Mouse (Mus musculus) heart, embryonic 14.5 days (tissue): ENCODE results near the gene Kat5. TPM values are rescaled to one million over a fixed set of nuclear protein-coding genes. Genes with fewer than 3 reads are reported as not detected.
A peak's percentile ranks its signal among the peaks of the same experiment; 100 is the strongest.

Experiments used
- ATAC-seq: fragments of 200-750 bp; cut with Nextera tagmentation; 2 replicates; pipeline ENCODE4 v1.8.0; 2017; ENCODE audit warnings: low read depth, moderate TSS enrichment; ENCODE audit not compliant: insufficient number of reproducible peaks, insufficient read depth, low FRiP score
- H3K27ac ChIP-seq, 2 experiments: fragments of 200-500 bp in 1 of 2; fragments of 300-500 bp in 1 of 2; sonication (generic) in 1 of 2; replicated peaks in 1 of 2; 2 replicates each; pipeline ENCODE4 v1.5.1; 2012 to 2014; ENCODE audit warnings: low read depth in 2 of 2, low read length in 2 of 2, control low read depth in 1 of 2, mild to moderate bottlenecking in 1 of 2, mixed read lengths in 1 of 2; ENCODE audit not compliant: control insufficient read depth in 1 of 2, insufficient read depth in 1 of 2
- H3K27me3 ChIP-seq: fragments of 300-500 bp; sonication (generic); 2 replicates; pipeline ENCODE4 v1.6.1; 2014; ENCODE audit warnings: mild to moderate bottlenecking, low read length, control low read depth; ENCODE audit not compliant: control insufficient read depth, insufficient read depth
- H3K36me3 ChIP-seq: fragments of 300-500 bp; sonication (generic); 2 replicates; pipeline ENCODE4 v1.6.1; 2014; ENCODE audit warnings: mild to moderate bottlenecking, control low read depth, low read length, mixed read lengths; ENCODE audit not compliant: control insufficient read depth, insufficient read depth
- H3K4me1 ChIP-seq, 2 experiments: fragments of 200-500 bp in 1 of 2; fragments of 300-500 bp in 1 of 2; sonication (generic) in 1 of 2; 2 replicates each; pipeline ENCODE4 v1.6.1; 2012 to 2014; ENCODE audit warnings: low read length in 2 of 2, control low read depth in 1 of 2, mixed read lengths in 1 of 2; ENCODE audit not compliant: control insufficient read depth in 2 of 2, insufficient read depth in 2 of 2
- H3K4me2 ChIP-seq: fragments of 300-500 bp; sonication (generic); 2 replicates; pipeline ENCODE4 v1.6.1; 2014; ENCODE audit warnings: mild to moderate bottlenecking, low read length
- H3K4me3 ChIP-seq, 2 experiments: fragments of 200-500 bp in 1 of 2; fragments of 300-500 bp in 1 of 2; sonication (generic) in 1 of 2; 2 replicates each; pipeline ENCODE4 v1.5.1; 2012 to 2014; ENCODE audit warnings: low read length in 2 of 2, mild to moderate bottlenecking in 2 of 2, control low read depth in 1 of 2, low read depth in 1 of 2, moderate library complexity in 1 of 2; ENCODE audit not compliant: control insufficient read depth in 1 of 2, insufficient read depth in 1 of 2
- H3K9ac ChIP-seq: fragments of 300-500 bp; sonication (generic); 2 replicates; pipeline ENCODE4 v1.6.1; 2014; ENCODE audit warnings: mild to moderate bottlenecking, low read length
- H3K9me3 ChIP-seq: fragments of 300-500 bp; sonication (generic); 2 replicates; pipeline ENCODE4 v1.6.1; 2016; ENCODE audit warnings: low read length, control low read depth; ENCODE audit not compliant: control insufficient read depth
- WGBS: fragments of 180-500 bp; shearing (Covaris S2); extraction: QIAGEN DNeasy Blood & Tissue Kit; methylation state at CpG from one replicate; pipeline ENCODE4 v1.1.7; 2014; 5-methylcytosine and 5-hydroxymethylcytosine counted together
- polyA plus RNA-seq: library from polyadenylated mRNA; unstranded; fragments of >200 nt; fragmentation: Nextera tagmentation; extraction: Ambion mirVana; gene quantifications from 2 replicates; pipeline ENCODE4 v1.2.1, GENCODE M21; 2014

Gene Kat5
- polyA plus RNA-seq, 1 experiment from 2014 or later = 20.0 TPM

GRCm38 (mm10) chr19:5570353-5571246 is 39.4 kb downstream of the Kat5 start:
- Histone ChIP-seq H3K9ac (no peak overlapping the region), H3K27me3 (peaks cover 5% of the 10 kb centered on the region), H3K4me3 (no peak overlapping the region), H3K27ac (no peak overlapping the region), H3K9me3 (no peaks in the 10 kb centered on the region), H3K36me3 (peaks cover 18% of the 10 kb centered on the region), H3K4me2 (no peak overlapping the region), H3K4me1 (peaks cover 5 to 17% of the 10 kb centered on the region in 2 experiments; a peak in 3 of 4 replicates)
- 87% methylated on average over 32 of the region's 32 CpGs for whole genome bisulfite sequencing
- no peak for ATAC-seq

GRCm38 (mm10) chr19:5569521-5569920 is 40.5 kb downstream of the Kat5 start:
- Histone ChIP-seq H3K4me1 (peaks cover 5 to 17% of the 10 kb centered on the region in 2 experiments; a peak in 3 of 4 replicates), H3K27ac (no peak overlapping the region), H3K4me3 (no peak overlapping the region), H3K9ac (no peak overlapping the region), H3K4me2 (no peak overlapping the region), H3K27me3 (peaks cover 14% of the 10 kb centered on the region), H3K36me3 (peaks cover 18% of the 10 kb centered on the region), H3K9me3 (no peaks in the 10 kb centered on the region)
- ATAC-seq = no peak
- WGBS = 80% methylated on average over 10 of the region's 10 CpGs

GRCm38 (mm10) chr19:5568470-5569140 is 41.4 kb downstream of the Kat5 start:
- Histone ChIP-seq H3K4me1 (peaks cover 5 to 17% of the 10 kb centered on the region in 2 experiments; a peak in 3 of 4 replicates), H3K4me2 (peak overlapping the region; percentile 98), H3K36me3 (peaks cover 18% of the 10 kb centered on the region), H3K9me3 (no peaks in the 10 kb centered on the region), H3K9ac (peak overlapping the region; percentile 74), H3K27me3 (peaks cover 23% of the 10 kb centered on the region), H3K4me3 (peak overlapping the region; percentile 68 to 87), H3K27ac (no peak overlapping the region)
- no peak for ATAC-seq
- WGBS = 9% methylated on average over 27 of the region's 27 CpGs

- peaks cover 18% of the 10 kb centered on the region for H3K36me3 ChIP-seq
- no peaks in the 10 kb centered on the region for H3K9me3 ChIP-seq
- peak within 1 kb of the TSS; percentile 98 for H3K4me2 ChIP-seq
- ATAC-seq = peak; percentile 77
- H3K4me3 ChIP-seq = peak within 1 kb of the TSS; percentile 68 to 87
- H3K27me3 ChIP-seq = peaks cover 31% of the 10 kb centered on the region
- H3K9ac ChIP-seq = peak within 1 kb of the TSS; percentile 74
- 1% methylated on average over 79 of the region's 102 CpGs for WGBS
- H3K4me1 ChIP-seq = peaks cover 5 to 17% of the 10 kb centered on the region in 2 experiments; a peak in 3 of 4 replicates
- peak within 1 kb of the TSS; percentile 78 to 82 for H3K27ac ChIP-seq
Measured at GRCm38 (mm10) chr19:5567534-5568469, 42.2 kb downstream of the Kat5 start, which contains the start of gene Ap5b1. TSS of gene Ap5b1 (plus strand) at chr19:5568025.

GRCm38 (mm10) chr19:5567180-5567533 is 42.9 kb downstream of the Kat5 start:
- Histone ChIP-seq H3K36me3 (peaks cover 18% of the 10 kb centered on the region), H3K4me3 (peak overlapping the region; percentile 68 to 87), H3K4me2 (peak overlapping the region; percentile 98), H3K4me1 (peaks cover 5 to 17% of the 10 kb centered on the region in 2 experiments; a peak in 3 of 4 replicates), H3K27ac (peak overlapping the region; percentile 36 to 82; a peak in 2 of 4 replicates), H3K9me3 (no peaks in the 10 kb centered on the region), H3K27me3 (peaks cover 38% of the 10 kb centered on the region), H3K9ac (peak overlapping the region; percentile 74)
- peak; percentile 15; the same call in 1 of the 2 replicates for ATAC-seq
- WGBS = 2% methylated on average over 26 of the region's 26 CpGs

GRCm38 (mm10) chr19:5566316-5566715 is 43.7 kb downstream of the Kat5 start:
- H3K27ac ChIP-seq = no peak overlapping the region
- ATAC-seq = no peak
- no peak overlapping the region for H3K4me3 ChIP-seq
- H3K4me1 ChIP-seq = peaks cover 5 to 17% of the 10 kb centered on the region in 2 experiments; a peak in 3 of 4 replicates
- H3K36me3 ChIP-seq = peaks cover 18% of the 10 kb centered on the region
- no peak overlapping the region for H3K9ac ChIP-seq
- no peaks in the 10 kb centered on the region for H3K9me3 ChIP-seq
- peaks cover 46% of the 10 kb centered on the region for H3K27me3 ChIP-seq
- WGBS = 58% methylated on average over 5 of the region's 5 CpGs
- H3K4me2 ChIP-seq = peak overlapping the region; percentile 98; the same call in 1 of the 2 replicates

GRCm38 (mm10) chr19:5562776-5563175 is 47.3 kb downstream of the Kat5 start:
- H3K4me1 ChIP-seq = peaks cover 6 to 23% of the 10 kb centered on the region in 2 experiments
- 84% methylated on average over 10 of the region's 10 CpGs for WGBS
- no peak for ATAC-seq
- peaks cover 80% of the 10 kb centered on the region for H3K27me3 ChIP-seq
- H3K27ac ChIP-seq = no peak overlapping the region
- H3K4me2 ChIP-seq = no peak overlapping the region
- no peaks in the 10 kb centered on the region for H3K36me3 ChIP-seq
- H3K4me3 ChIP-seq = no peak overlapping the region
- H3K9ac ChIP-seq = no peak overlapping the region
- no peaks in the 10 kb centered on the region for H3K9me3 ChIP-seq
